Mouse (Mus musculus) layer of hippocampus, postnatal 25 days (tissue): ENCODE data around the gene Dnmbp. TPM values are rescaled to one million over a fixed set of nuclear protein-coding genes. Genes with fewer than 3 reads are reported as not detected.

Experiments used
- DNase-seq, 2 experiments: peaks; one replicate each; pipeline ENCODE4 v3.0.0; 2022; ENCODE audit warnings: mixed read lengths in 2 of 2, low spot score in 1 of 2; ENCODE audit errors: extremely low spot score in 1 of 2
- total RNA-seq, 2 experiments: library from RNA; stranded (reverse); gene quantifications; 2 replicates each; pipeline ENCODE4 v1.2.3; 2021

Gene Dnmbp
- total RNA-seq, 2 experiments from 2014 or later = 8.7 to 9.7 TPM

DNA sequence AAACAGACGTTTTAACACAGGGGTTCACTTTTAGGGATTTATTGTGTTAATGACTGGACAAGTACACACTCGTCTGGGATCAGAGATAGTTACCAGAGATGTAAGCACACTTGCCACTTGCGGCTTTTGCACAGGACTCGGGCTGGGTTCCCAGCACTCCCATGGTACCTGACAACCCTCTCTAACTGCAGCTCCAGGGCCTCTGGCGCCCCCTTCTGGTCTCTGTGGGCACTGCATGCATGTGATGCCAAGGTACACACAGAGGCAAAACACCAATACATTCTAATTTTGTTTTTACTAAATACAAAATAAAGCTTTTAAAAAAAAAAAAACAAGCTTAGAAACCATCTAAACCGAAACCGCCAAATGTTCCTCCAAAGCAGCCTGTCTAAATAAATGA is 58.4 kb downstream of the Dnmbp start:
- DNase-seq = no peak

DNA sequence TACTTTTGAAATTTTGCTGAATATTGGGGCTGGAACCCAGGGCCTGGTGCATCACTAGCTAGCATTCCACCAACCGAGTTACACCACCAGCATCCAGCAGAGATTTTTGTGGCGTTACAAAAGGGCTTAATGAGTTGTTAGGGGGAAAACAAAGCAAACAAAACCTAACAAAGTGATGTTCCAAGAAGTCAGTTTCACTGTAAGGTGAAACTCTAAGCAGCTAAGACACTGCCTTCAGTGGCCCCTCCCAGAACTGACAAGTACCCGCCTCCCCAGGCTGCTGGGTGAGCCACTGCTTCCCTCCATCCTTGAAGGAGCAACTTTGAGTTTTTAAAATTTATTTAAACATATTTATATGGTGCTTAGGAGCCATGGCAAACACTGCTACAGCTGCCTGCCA is 59.6 kb downstream of the Dnmbp start:
- DNase-seq = no peak

DNA sequence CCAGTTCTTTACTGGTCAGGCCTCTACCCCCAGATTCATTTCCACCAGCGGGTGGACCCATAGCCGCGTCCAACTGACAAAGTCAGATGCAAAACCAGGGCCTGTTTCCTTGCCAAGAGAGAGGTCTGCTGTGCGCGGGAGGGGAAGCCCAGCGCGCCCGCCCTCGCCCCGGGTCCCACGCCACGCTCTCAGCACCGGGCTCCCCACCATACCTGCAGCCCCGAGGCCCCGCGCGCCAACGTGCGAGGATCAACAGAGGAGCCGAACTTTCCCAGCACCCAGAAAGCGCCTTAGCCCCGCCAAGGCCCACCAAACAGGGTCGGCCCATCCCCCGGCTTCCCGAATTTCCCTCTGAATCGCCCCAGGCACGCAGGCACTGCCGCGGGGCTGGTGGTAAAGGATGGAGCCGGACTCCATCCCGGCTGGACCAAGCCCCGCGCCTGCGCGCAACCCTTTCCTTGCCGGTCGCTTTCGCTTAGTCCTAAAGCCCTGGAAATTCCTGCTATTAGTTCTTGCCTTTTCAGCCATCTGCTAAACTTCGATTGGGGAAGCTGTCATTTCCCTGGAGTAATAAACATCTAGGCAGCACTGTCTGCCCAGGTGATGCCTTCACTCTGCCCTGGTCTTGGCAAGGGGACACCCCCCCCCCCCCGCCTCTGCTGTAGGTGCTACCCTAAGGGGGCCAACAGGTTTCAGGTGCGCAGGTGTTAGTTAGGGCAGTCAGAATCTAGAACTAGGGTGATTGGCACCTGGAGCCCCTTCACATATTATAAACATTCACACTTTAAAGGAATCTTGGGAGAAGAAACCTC is 60.4 kb downstream of the Dnmbp start:
- peak; percentile 33 to 43 for DNase-seq

- DNase-seq = no peak
These were observed 61.6 kb downstream of the Dnmbp start for GRCm38 (mm10) chr19:43878111-43879092.

DNA sequence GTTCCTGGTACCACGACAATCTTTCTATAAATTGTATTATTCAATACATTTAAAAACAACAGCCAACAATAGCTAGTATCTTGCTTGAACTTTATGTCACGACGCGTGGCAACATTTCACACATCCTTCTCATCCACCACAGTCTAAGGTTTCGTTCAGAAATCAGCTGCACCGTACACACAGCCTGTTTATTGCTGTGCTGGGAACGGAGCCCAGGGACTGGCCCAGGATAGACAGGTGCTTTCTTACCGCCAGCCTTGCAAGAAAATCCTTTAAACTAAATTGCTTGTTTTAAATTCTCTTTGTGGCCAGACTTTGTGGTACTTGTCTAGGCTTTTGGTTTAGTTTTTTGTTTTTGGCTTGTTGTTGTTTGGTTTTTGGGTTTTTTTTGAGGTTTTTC is 62.6 kb downstream of the Dnmbp start:
- DNase-seq = no peak

GRCm38 (mm10) chr19:43875996-43876395 is 64.0 kb downstream of the Dnmbp start:
- no peak for DNase-seq

GRCm38 (mm10) chr19:43874351-43874750 is 65.6 kb downstream of the Dnmbp start:
- no peak for DNase-seq

GRCm38 (mm10) chr19:43870418-43870817 is 69.6 kb downstream of the Dnmbp start:
- DNase-seq = no peak

- DNase-seq = no peak
These were observed 82.6 kb downstream of the Dnmbp start for GRCm38 (mm10) chr19:43857347-43857746.

DNA sequence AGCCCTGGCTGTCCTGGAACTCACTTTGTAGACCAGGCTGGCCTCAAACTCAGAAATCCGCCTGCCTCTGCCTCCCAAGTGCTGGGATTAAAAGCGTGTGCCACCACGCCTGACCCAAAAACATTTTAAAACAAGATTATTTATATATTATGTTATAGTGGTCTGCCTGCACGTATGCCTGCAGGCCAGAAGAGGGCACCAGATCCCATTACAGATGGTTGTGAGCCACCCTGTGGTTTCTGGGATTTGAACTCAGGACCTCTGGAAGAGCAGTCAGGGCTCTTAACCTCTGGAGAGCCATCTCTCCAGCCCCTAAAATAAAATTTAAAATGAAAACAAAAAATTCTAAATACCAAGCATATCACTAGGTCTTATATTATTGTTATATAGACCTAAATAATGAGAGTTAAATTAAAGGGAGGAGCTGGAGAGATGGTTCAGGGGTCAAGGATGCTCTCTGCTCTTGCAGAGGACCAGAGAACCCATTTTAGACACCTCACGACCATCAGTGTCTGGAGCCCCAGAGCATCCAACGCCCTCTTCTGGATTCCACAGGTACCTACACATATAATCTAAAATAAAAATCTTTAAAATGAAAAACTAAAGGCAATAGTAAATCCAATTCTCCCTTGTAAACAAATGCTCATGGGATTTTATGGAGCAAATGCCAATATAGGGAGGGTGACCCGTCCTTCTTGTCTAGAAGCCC is 87.0 kb downstream of the Dnmbp start:
- no peak for DNase-seq

DNA sequence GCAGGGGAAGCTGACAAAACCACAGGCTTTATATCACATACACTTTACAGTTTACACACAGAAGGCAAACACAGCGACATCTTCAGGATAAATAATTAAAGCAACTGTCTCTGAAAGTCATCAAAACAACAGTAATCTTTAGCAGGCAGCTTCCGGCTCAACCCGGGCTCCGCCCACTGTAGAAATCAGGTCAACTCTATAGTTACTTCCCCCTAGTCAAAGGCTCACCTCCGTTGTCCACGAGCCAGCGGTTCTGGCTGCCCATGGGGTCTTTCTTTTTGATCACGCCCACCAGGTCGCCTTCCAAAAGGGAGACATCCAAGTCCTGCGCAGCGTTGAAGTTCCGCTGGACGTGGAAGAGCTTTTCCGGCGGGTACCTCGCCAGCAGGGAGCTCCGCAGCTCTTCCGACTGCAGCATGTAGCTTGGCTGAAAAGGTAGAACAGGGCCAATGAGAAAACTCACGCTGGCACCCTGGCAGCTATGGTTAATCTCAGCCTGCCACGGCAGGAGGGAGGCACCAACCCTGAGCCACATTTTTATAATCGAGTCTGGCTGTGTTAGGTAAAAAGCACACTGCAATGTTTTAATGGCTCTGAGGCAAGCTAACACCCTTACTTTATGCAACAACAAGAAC is 87.9 kb downstream of the Dnmbp start:
- DNase-seq = no peak

GRCm38 (mm10) chr19:43850026-43850425 is 90.0 kb downstream of the Dnmbp start:
- no peak for DNase-seq

GRCm38 (mm10) chr19:43847966-43848365 is 92.0 kb downstream of the Dnmbp start:
- DNase-seq = no peak

DNA sequence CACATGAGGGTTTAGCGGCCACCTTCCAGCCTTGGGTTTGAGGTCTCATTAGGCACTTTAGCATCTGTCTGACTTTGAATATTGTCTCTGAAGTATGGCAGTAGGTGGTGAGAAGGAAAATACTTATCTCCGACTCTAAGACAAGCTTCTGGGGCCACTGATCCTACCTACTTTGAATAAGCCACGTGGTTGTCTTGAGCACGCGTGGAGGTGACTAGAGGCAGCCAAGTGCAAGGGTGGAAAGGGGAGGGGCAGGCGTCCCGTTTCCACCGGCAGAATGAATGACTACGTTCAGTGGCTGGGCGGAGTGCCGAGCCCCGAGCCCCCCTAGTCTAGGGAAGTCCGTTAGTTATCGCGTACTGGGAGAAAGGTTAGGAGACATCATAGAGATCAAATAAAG is 92.9 kb downstream of the Dnmbp start:
- no peak for DNase-seq

- DNase-seq = no peak
These were observed 94.6 kb downstream of the Dnmbp start for GRCm38 (mm10) chr19:43845331-43845908.

DNA sequence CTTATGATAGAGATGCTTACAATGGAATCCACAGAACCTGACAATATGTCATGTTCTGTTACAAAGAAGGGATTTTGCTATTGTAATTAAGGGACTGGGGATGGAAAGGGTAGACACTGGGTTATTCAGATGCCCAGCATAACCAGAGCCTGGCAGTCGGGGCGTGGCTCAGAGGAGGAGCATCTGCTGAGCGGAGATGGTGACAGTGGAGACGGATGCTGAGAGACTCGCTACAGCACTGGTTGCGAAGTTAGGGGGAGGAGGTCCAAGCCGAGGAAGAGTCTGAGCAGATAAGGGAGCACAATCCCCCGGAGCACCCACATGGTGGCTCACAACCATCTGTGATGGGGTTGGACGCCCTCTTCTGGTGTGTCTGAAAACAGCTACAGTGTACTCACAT is 96.8 kb downstream of the Dnmbp start:
- DNase-seq = no peak

DNA sequence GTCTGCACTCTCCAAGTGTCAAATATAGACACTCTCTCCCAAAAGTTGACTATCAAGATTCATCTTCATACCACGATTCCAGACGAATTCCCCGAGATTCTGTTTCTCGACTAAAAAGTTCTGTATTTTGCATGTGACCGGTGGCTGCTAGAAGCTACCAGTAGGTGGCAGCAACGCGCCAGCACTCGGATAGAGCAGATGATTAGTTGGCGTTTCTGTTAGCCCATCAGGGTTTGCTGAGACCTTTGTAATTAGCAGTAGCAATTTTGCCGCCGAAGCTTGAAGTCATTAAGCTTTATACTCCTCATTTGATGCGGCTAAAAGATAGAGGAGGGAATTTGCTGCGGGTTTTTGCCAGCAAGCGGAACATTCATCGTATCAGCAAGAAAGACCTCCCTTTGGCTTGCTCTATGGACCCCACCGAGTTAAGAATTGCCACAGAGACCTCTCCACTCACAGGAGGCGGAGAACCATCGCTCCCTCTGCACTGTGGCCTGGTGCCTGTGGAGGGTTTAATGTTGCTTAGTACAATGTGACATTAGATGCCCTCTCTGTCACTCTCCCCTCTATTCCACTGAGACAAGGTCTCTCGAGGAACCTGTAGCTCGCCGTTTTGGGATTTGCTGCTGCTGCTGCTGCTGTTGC is 107.4 kb downstream of the Dnmbp start:
- DNase-seq = peak; percentile 54 to 84

DNA sequence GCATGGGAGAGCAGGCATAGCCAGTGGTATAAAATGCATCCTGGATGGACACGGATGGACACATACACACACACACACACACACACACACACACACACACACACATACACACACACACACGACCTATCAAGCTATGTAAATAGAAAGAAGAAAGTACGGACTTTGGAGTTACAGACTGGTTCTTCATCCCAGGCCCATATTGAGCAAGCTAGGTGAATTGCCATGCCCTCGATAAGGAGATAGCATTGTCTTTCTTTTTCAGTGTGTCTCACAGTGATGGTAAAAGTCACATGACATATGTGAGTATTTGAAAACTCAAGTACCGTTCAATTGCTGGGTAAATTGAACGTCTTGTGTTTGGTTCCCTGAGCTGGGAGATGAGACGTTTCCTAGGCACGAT is 113.1 kb downstream of the Dnmbp start:
- DNase-seq = no peak

GRCm38 (mm10) chr19:43815661-43816414 is 124.2 kb downstream of the Dnmbp start:
- DNase-seq = no peak
